Mouse (Mus musculus): Measurements from ENCODE around the gene Trim65. TPM values are rescaled to one million over a fixed set of nuclear protein-coding genes. Genes with fewer than 3 reads are reported as not detected.
"Not testable (repeated sequence)": the region's sequence is repeated elsewhere in the genome, so short reads cannot be mapped to it uniquely, and the experiment has no call there.

Gene Trim65
- polyA plus RNA-seq, 1 experiment from 2014 or later = 1.9 TPM

GRCm38 (mm10) chr11:116126261-116126660, 4.7 kb downstream of the Trim65 start:
- H3K27ac ChIP-seq (ENCODE audit: low read depth, low read length) = no peak overlapping the region
- no peak for DNase-seq (ENCODE audit: low spot score)
- H3K9ac ChIP-seq (ENCODE audit: low read length) = no peak overlapping the region
- peaks cover 3% of the 10 kb centered on the region; the same call in 1 of the 2 replicates for H3K4me1 ChIP-seq (replicated peaks; ENCODE audit: control insufficient read depth, insufficient read depth, low read length)
- H3K9me3 ChIP-seq (ENCODE audit: control insufficient read depth, low read length) = no peaks in the 10 kb centered on the region
- H3K4me3 ChIP-seq (ENCODE audit: low read depth, low read length) = no peak overlapping the region
- no peak overlapping the region for H3K4me2 ChIP-seq (ENCODE audit: low read depth, low read length, severe bottlenecking)
- no peaks in the 10 kb centered on the region for H3K27me3 ChIP-seq (ENCODE audit: control insufficient read depth, insufficient read depth, low read length)
- no peak for ATAC-seq (replicated peaks; ENCODE audit: low FRiP score)
- 96% methylated on average over 15 of the region's 15 CpGs for WGBS
- H3K36me3 ChIP-seq (ENCODE audit: control insufficient read depth, insufficient read depth, low read length) = no peaks in the 10 kb centered on the region

GRCm38 (mm10) chr11:116121731-116122245, 9.1 kb downstream of the Trim65 start:
- H3K36me3 ChIP-seq (ENCODE audit: control insufficient read depth, insufficient read depth, low read length); H3K9me3 ChIP-seq (ENCODE audit: control insufficient read depth, low read length); H3K27ac ChIP-seq (ENCODE audit: low read depth, low read length); H3K4me2 ChIP-seq (ENCODE audit: low read depth, low read length, severe bottlenecking); H3K4me1 ChIP-seq (replicated peaks; ENCODE audit: control insufficient read depth, insufficient read depth, low read length); DNase-seq (ENCODE audit: low spot score); ATAC-seq (replicated peaks; ENCODE audit: low FRiP score); H3K27me3 ChIP-seq (ENCODE audit: control insufficient read depth, insufficient read depth, low read length); H3K9ac ChIP-seq (ENCODE audit: low read length); H3K4me3 ChIP-seq (ENCODE audit: low read depth, low read length): not testable (repeated sequence)
- WGBS = 90% methylated on average over 8 of the region's 8 CpGs

GRCm38 (mm10) chr11:116117819-116118218, 13.1 kb downstream of the Trim65 start:
- Histone ChIP-seq H3K27ac (ENCODE audit: low read depth, low read length) (no peak overlapping the region), H3K9me3 (ENCODE audit: control insufficient read depth, low read length) (no peaks in the 10 kb centered on the region), H3K4me3 (ENCODE audit: low read depth, low read length) (no peak overlapping the region)

GRCm38 (mm10) chr11:116117241-116117640, 13.7 kb downstream of the Trim65 start:
- H3K4me3 ChIP-seq (ENCODE audit: low read depth, low read length) = no peak overlapping the region
- DNase-seq (ENCODE audit: low spot score) (no peak), ATAC-seq (replicated peaks; ENCODE audit: low FRiP score) (no peak)
- H3K36me3 ChIP-seq (ENCODE audit: control insufficient read depth, insufficient read depth, low read length) = no peaks in the 10 kb centered on the region
- no peak overlapping the region for H3K9ac ChIP-seq (ENCODE audit: low read length)
- no peak overlapping the region for H3K4me2 ChIP-seq (ENCODE audit: low read depth, low read length, severe bottlenecking)
- no peaks in the 10 kb centered on the region for H3K9me3 ChIP-seq (ENCODE audit: control insufficient read depth, low read length)
- no peak overlapping the region for H3K27ac ChIP-seq (ENCODE audit: low read depth, low read length)
- H3K4me1 ChIP-seq (replicated peaks; ENCODE audit: control insufficient read depth, insufficient read depth, low read length) = no peaks in the 10 kb centered on the region
- no peaks in the 10 kb centered on the region for H3K27me3 ChIP-seq (ENCODE audit: control insufficient read depth, insufficient read depth, low read length)
- WGBS = 71% methylated on average over 12 of the region's 12 CpGs

More at GRCm38 (mm10) chr11:116117819-116118218, 13.1 kb downstream of the Trim65 start:
- no peaks in the 10 kb centered on the region for H3K4me1 ChIP-seq (replicated peaks; ENCODE audit: control insufficient read depth, insufficient read depth, low read length)
- no peak overlapping the region for H3K4me2 ChIP-seq (ENCODE audit: low read depth, low read length, severe bottlenecking)
- DNase-seq (ENCODE audit: low spot score) (no peak), ATAC-seq (replicated peaks; ENCODE audit: low FRiP score) (no peak)
- H3K36me3 ChIP-seq (ENCODE audit: control insufficient read depth, insufficient read depth, low read length) = no peaks in the 10 kb centered on the region
- no peaks in the 10 kb centered on the region for H3K27me3 ChIP-seq (ENCODE audit: control insufficient read depth, insufficient read depth, low read length)
- no peak overlapping the region for H3K9ac ChIP-seq (ENCODE audit: low read length)

GRCm38 (mm10) chr11:116111611-116112203, 19.2 kb downstream of the Trim65 start:
- 83% methylated on average over 19 of the region's 19 CpGs for WGBS

GRCm38 (mm10) chr11:116111067-116111466, 19.9 kb downstream of the Trim65 start:
- Histone ChIP-seq H3K27ac (ENCODE audit: low read depth, low read length) (no peak overlapping the region), H3K27me3 (ENCODE audit: control insufficient read depth, insufficient read depth, low read length) (peaks cover 57% of the 10 kb centered on the region), H3K4me1 (replicated peaks; ENCODE audit: control insufficient read depth, insufficient read depth, low read length) (peaks cover 19% of the 10 kb centered on the region), H3K9ac (ENCODE audit: low read length) (no peak overlapping the region), H3K9me3 (ENCODE audit: control insufficient read depth, low read length) (no peaks in the 10 kb centered on the region), H3K4me2 (ENCODE audit: low read depth, low read length, severe bottlenecking) (no peak overlapping the region), H3K4me3 (ENCODE audit: low read depth, low read length) (no peak overlapping the region), H3K36me3 (ENCODE audit: control insufficient read depth, insufficient read depth, low read length) (no peaks in the 10 kb centered on the region)
- DNase-seq (ENCODE audit: low spot score) (no peak), ATAC-seq (replicated peaks; ENCODE audit: low FRiP score) (no peak)
- 86% methylated on average over 4 of the region's 4 CpGs for WGBS

More at GRCm38 (mm10) chr11:116111611-116112203, 19.2 kb downstream of the Trim65 start:
- ATAC-seq (replicated peaks; ENCODE audit: low FRiP score) = no peak
- Histone ChIP-seq H3K9me3 (ENCODE audit: control insufficient read depth, low read length) (no peaks in the 10 kb centered on the region), H3K4me2 (ENCODE audit: low read depth, low read length, severe bottlenecking) (no peak overlapping the region), H3K36me3 (ENCODE audit: control insufficient read depth, insufficient read depth, low read length) (no peaks in the 10 kb centered on the region), H3K9ac (ENCODE audit: low read length) (no peak overlapping the region), H3K27me3 (ENCODE audit: control insufficient read depth, insufficient read depth, low read length) (peaks cover 51% of the 10 kb centered on the region), H3K4me1 (replicated peaks; ENCODE audit: control insufficient read depth, insufficient read depth, low read length) (peaks cover 13% of the 10 kb centered on the region), H3K27ac (ENCODE audit: low read depth, low read length) (no peak overlapping the region), H3K4me3 (ENCODE audit: low read depth, low read length) (no peak overlapping the region)
- DNase-seq (ENCODE audit: low spot score) = no peak

GRCm38 (mm10) chr11:116110540-116110939, 20.4 kb downstream of the Trim65 start:
- WGBS = 35% methylated on average over 10 of the region's 10 CpGs

GRCm38 (mm10) chr11:116110131-116110530, 20.8 kb downstream of the Trim65 start:
- DNase-seq (ENCODE audit: low spot score) (no peak), ATAC-seq (replicated peaks; ENCODE audit: low FRiP score) (no peak)
- 2% methylated on average over 35 of the region's 35 CpGs for WGBS
- no peak overlapping the region for H3K27ac ChIP-seq (ENCODE audit: low read depth, low read length)
- H3K4me3 ChIP-seq (ENCODE audit: low read depth, low read length) = peak overlapping the region; percentile 18
- no peaks in the 10 kb centered on the region for H3K9me3 ChIP-seq (ENCODE audit: control insufficient read depth, low read length)
- H3K4me2 ChIP-seq (ENCODE audit: low read depth, low read length, severe bottlenecking) = peak overlapping the region; percentile 34; the same call in 1 of the 2 replicates
- peaks cover 58% of the 10 kb centered on the region for H3K27me3 ChIP-seq (ENCODE audit: control insufficient read depth, insufficient read depth, low read length)
- H3K4me1 ChIP-seq (replicated peaks; ENCODE audit: control insufficient read depth, insufficient read depth, low read length) = peaks cover 21% of the 10 kb centered on the region
- H3K9ac ChIP-seq (ENCODE audit: low read length) = no peak overlapping the region
- H3K36me3 ChIP-seq (ENCODE audit: control insufficient read depth, insufficient read depth, low read length) = no peaks in the 10 kb centered on the region

More at GRCm38 (mm10) chr11:116110540-116110939, 20.4 kb downstream of the Trim65 start:
- no peak for DNase-seq (ENCODE audit: low spot score)
- no peak for ATAC-seq (replicated peaks; ENCODE audit: low FRiP score)
- Histone ChIP-seq H3K9me3 (ENCODE audit: control insufficient read depth, low read length) (no peaks in the 10 kb centered on the region), H3K27ac (ENCODE audit: low read depth, low read length) (no peak overlapping the region), H3K9ac (ENCODE audit: low read length) (no peak overlapping the region), H3K27me3 (ENCODE audit: control insufficient read depth, insufficient read depth, low read length) (peaks cover 58% of the 10 kb centered on the region), H3K4me1 (replicated peaks; ENCODE audit: control insufficient read depth, insufficient read depth, low read length) (peaks cover 21% of the 10 kb centered on the region), H3K4me3 (ENCODE audit: low read depth, low read length) (no peak overlapping the region), H3K4me2 (ENCODE audit: low read depth, low read length, severe bottlenecking) (no peak overlapping the region), H3K36me3 (ENCODE audit: control insufficient read depth, insufficient read depth, low read length) (no peaks in the 10 kb centered on the region)
